Mouse (Mus musculus) adrenal gland, adult (tissue): ENCODE data around the gene Pafah1b2.

ENCODE experiments used
- DNase-seq, 2 experiments: peaks; one replicate each; pipeline ENCODE4 v3.0.0; 2022 to 2023; ENCODE audit warnings: low spot score in 1 of 2; ENCODE audit not compliant: inconsistent age in 2 of 2

Gene Pafah1b2

DNA sequence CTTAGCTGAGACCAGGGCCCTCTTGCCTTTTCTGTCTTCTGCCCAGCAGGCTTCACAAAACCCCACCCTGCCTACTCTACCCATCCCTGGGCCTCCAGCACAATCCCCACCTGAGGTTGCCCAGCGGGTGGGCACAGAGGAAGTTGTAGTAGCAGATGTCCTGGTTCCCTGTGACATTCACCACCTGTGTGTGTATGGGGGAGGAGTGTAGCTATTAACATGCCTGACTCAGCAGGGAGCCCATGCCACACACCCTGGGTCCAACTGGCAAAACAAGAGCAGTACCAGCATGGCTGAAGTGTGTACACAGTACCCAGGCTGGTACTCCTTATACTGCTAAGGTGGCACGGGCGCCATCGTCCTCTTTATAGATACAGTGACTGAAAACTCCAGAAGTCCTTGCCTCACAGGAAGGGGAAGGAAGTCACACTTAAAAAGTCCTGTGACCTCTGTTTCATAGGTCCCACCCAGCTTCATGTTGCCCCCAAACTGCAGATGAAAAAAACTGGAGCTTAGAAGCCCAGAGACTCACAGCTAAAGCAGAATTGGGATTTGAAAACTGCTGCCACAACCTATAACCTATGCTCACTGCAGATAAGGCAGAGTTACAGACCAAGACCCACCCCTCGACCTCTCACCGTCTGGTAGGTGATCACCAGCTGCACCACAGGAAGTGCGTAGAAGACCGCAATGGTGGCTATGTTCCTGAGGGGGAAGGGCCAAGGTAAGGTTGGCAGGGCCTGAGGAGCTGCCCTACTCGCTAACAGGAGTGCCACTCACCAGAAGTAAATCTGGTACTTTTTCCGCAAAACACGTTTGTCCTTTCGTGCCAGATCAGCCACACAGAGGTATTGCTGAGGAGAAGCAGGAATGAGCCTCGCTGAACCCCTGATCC is 67.7 kb downstream of the Pafah1b2 start:
- DNase-seq: no peak

- no peak for DNase-seq
Observed at GRCm38 (mm10) chr9:45943628-45944505, 68.6 kb downstream of the Pafah1b2 start.

DNA sequence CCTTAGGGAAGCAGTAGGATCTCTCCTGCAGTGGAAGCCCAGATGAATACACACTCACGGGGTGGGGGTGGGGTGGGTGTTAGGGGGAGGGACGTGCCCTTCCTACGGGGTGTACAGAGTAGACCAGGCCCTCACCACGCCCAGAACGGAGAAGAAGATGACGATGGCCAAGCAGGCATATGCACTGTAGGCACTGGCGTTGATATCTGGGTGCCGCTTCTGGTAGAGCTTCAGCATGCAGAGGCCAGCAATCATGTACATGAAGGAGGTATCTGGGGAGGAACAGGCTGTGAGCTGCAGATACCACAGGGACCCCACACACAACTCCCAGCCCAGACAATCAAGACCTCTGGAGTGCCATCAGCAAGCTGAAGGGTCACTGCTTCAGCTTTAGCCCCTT is 69.6 kb downstream of the Pafah1b2 start:
- no peak for DNase-seq

GRCm38 (mm10) chr9:45942464-45942863 is 70.0 kb downstream of the Pafah1b2 start:
- DNase-seq: no peak

DNA sequence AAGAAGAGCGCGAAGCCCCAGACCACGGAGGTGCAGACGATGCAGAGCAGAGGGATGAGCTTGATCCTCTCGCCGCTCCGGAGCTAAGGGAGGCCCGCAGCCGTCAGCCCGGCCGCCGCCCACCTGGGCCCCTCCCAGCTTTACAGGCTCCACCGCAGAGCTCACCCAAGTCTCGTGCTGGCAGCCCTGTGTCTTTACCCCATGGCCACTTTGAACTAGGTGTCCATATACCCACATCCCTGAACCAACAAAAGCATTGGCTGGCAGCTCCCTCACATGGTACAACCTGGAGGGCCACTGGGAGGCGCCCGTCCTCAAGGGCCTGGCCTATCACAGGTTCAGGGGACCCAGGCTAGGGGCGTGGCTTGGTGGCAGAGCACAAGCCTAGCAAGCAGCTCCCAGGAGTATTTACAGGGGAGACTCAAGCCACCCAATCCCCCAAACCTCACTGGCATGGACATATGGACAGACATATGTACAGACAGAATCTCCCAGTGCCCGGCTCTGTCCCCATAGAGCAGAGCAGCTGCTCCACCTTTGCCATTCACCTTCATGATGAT is 71.1 kb downstream of the Pafah1b2 start:
- DNase-seq: no peak

DNA sequence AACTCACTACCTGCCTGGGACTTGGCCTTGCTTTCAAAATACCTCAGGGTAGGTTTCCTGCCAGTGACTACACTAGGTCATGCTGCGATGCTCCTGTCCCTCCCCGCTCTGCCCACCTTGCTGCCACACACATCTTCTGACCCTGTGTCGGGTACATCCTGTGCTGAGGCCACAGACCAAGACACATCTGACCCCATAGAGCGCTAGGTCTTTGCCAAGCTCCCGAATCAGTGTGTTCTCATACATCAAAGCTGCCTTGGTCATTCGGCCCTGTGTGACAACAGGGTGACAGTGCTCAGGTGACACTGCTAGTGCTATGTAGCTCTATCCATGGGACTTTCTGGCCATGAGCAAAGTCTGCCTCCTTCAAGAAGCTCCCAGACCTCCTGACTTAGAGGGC is 72.7 kb downstream of the Pafah1b2 start:
- DNase-seq: peak in 1 of 2 experiments; percentile 76

DNA sequence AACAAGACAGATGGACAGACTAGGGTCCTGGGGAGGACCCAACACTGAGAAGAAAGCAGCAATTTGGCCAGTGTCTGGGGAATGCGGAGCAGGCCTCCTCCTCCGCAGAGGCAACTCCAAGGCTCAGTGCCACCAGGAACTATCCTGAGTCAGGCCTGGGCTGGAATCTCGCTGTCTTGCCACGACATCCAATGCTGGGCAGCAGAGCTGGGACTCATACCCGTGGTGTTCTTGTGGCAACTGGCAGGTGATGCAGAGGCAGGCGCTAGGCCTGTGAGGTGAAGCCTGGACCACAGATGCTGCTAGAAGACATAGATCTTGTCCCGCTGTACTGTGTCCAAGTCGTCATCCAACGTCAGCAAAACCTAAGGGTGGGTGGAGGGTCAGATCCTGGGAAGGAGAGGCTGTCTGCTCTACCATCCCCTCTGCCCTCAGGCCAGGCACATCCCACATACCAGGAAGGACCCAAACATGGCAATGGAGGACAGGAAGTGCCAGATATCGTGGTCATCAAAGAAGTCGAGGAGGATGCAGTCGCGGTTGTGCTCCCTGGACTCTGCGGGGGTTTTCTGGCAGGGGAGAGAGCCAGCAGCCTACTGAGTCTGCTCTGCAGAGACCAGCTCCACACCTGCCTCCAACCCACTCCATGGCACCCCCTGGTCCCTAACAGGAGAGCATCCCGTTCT is 73.4 kb downstream of the Pafah1b2 start:
- peak in 1 of 2 experiments; percentile 67 for DNase-seq

GRCm38 (mm10) chr9:45938088-45938487 is 74.4 kb downstream of the Pafah1b2 start:
- peak; percentile 88 to 94 for DNase-seq

DNA sequence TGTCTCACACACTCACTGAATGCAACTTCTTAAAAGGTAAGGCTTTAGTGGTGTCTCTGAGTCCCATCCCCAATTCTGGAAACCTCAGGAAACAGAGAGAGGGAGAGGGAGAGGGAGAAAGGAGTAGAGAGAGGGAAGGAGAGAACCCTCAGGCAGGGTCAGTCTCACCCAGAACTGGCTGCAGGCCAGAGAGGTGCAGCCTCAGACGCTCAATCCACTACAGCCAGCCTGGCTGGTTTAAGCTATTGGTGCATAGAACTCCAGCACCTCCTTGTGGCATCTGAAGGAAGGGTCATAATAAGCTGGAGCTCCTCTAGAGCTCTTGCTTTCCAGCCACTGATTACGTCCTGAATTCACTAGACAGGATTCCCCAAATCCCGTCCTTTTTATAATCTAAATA is 75.6 kb downstream of the Pafah1b2 start:
- DNase-seq: peak; percentile 76 to 90

GRCm38 (mm10) chr9:45935628-45936210 is 76.8 kb downstream of the Pafah1b2 start, which contains the start of gene Tagln:
Gene Tagln, minus strand, starts transcription at chr9:45936058.
- peak; percentile 45 to 58 for DNase-seq

DNA sequence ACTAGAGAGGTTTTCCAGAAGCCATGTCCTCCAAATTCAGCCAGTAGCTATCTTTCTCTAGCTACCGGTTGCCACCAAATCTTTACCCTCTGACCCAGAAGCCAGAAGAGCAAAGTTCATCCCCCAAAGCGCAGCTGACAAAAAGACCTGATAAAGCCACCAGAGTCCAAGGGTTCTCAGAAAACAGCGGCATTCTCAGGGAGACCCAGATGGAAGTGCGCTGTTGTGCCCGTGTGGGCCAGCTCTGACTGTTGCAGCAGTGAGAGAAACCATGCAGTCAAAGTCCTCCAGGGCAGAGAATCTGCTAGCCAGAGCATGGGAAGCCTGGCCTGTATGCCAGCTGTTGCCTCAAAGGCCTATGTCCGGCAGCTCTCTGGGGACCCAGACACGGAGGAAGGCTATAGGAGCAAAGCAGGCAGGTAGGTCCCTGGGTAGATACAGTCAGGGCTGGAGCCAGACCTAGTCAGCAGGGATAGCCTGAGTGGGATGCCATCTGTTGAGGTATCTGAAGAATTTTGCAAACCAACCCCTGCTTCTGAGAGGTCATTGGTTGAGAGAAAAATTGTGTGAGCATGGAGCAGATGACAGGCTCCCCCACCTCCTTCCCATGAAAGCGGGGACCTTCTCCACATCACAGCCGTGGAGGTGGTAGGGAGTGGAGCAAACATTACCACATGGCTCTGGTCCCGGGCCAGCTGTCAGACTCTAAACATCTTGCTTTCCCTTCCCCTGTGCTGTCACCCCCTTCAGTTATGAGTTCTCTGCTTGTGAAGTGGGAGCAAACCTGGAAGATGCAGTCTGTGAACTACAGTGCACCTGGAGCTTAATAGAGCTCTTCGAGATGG is 79.7 kb downstream of the Pafah1b2 start:
- no peak for DNase-seq

DNA sequence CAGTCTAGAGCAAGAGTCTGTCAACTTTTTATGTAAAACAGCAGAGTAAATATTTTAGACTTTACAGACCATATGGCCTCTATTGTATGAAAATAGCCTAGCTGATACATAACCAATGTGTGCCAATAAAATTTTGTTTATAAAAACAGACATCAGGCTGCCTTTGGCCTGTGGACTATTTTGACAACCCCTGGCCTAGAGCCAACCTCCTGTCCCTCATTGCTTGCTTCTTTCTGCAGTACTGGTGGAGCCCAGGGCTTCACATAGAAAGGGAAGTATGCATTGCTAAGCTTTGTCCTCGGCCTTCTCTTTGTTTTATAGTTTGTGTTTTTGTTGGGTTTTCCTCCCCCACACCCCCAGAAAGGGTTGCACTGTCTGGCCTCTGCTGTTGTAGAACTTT is 80.5 kb downstream of the Pafah1b2 start:
- DNase-seq: no peak

DNA sequence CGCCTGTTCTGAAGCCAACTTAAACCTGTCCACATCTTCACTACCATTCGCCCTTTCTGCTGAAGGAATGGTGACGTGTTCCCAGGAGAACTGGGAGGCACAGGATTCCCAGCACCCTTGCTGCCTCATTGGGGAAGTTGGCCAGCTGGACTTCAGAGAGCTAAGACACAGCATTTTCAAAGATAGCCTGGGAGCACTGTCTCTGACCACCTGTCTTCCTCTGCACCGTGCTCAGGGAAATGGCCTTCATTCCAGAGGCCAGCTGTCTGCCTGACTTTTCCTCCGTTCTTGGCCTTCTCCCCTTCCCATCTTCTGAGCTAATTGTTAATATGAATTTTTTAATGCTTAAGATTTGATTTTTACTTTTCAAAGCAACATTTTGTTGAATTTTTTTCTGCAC is 83.2 kb downstream of the Pafah1b2 start:
- no peak for DNase-seq

DNA sequence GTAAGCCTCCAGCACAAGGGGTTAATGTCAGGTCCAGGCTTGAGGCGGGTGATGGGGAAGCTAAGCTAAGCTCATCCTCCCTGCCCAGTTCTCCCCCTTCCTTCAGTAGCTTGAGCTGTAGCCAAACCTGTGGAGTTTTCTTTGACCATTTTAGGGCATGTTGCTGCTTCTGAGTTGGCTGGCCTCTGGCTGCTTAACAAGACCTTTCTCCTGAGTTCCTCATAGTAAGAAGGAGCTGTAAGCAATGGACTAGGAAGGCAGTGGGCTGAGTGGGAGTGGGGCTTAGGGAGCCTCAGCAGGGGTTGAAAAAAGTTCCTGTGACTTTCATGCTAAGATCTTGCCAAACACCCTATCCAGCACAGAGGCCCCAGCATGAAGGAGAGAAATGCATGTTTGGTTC is 92.6 kb downstream of the Pafah1b2 start:
- DNase-seq: peak in 1 of 2 experiments; percentile 57

DNA sequence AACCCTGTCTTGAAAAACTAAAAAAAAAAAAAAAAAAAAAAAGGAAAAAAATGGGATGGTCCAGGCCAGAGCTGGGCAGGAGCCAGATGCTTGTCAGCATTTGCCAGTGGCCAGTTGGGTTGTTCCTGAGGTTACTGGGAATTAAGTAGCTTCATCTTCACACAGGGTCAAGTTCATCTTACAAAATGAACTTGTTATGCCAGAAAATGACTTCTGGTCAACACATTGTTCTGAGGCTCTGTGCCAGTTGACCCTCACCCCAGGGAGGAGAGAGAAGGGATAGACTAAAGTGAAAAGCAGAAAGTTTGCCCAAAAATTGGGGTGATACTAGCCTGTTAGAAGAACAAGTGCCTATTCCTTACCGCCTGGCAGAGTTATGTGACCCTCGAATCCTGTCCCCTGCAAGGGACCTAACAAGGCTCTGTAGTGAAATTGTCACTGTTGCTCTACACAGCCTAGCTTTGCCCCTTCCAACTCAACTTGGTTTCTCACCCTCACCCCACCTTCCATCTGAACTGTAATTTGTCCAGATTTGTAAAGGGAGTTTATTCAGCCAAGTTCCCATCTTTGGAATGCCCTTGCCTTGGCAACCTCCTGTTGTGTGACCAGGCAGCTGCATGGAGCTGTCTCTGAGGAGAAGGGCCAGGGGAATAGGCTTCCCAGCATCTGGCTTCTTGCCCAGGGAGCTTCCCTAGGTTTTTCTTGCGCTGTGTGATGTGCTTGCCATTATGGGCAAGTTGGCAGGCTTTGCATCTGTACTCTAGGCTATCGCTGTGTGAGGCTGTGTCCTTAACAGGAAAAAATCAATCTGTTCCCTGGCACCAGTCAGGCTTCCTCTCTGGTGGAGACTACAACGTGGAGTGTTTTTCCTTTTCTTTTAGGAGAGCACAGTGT is 95.2 kb downstream of the Pafah1b2 start:
- peak; percentile 64 to 83 for DNase-seq

DNA sequence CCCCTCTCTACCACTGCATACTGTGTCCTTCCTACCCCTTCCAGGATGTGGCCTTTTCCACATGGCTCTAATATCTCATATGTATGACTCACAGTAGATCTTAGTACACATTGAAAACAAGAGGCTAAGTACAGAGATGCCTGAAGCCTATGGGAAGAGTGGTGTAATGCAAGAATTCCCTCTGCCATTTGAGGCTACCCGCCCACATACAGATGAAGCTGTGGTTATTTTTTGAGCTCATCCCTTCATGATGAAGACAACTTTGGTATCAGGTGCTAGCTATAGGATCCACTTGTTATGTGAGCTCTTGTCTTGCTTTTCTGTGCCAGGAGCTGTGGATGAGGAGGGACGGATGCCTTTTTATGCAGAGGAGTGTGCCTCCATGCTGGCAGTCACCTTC is 96.8 kb downstream of the Pafah1b2 start:
- no peak for DNase-seq
